Mouse (Mus musculus): ENCODE measurements around the gene Mycbpap. TPM values are rescaled to one million over a fixed set of nuclear protein-coding genes. Genes with fewer than 3 reads are reported as not detected.

Gene Mycbpap
- polyA plus RNA-seq, 1 experiment from 2014 or later, result 3.6 TPM

GRCm38 (mm10) chr11:94466333-94466855, 55.1 kb downstream of the Mycbpap start:
- Histone ChIP-seq H3K36me3 (peaks cover 48% of the 10 kb centered on the region), H3K9ac (no peak overlapping the region), H3K4me3 (no peak overlapping the region), H3K4me1 (peaks cover 79% of the 10 kb centered on the region), H3K4me2 (no peak overlapping the region), H3K27ac (0 out of 2 replicates have a peak overlapping the region, but pooled peaks have one; percentile 17), H3K27me3 (no peaks in the 10 kb centered on the region), H3K9me3 (no peaks in the 10 kb centered on the region)
- no peak for ATAC-seq (ENCODE audit: insufficient number of reproducible peaks, insufficient read depth, low FRiP score, low TSS enrichment, low read depth)
- 89% methylated on average over 17 of the region's 17 CpGs for WGBS

GRCm38 (mm10) chr11:94464170-94464569, 57.4 kb downstream of the Mycbpap start:
- H3K4me1 ChIP-seq, result peaks cover 63% of the 10 kb centered on the region
- H3K27me3 ChIP-seq, result no peaks in the 10 kb centered on the region
- no peak overlapping the region for H3K9ac ChIP-seq
- peaks cover 69% of the 10 kb centered on the region for H3K36me3 ChIP-seq
- no peak overlapping the region for H3K27ac ChIP-seq
- ATAC-seq (ENCODE audit: insufficient number of reproducible peaks, insufficient read depth, low FRiP score, low TSS enrichment, low read depth), result no peak
- no peaks in the 10 kb centered on the region for H3K9me3 ChIP-seq
- H3K4me3 ChIP-seq, result no peak overlapping the region
- no peak overlapping the region for H3K4me2 ChIP-seq
- 42% methylated on average over 2 of the region's 2 CpGs for WGBS

DNA sequence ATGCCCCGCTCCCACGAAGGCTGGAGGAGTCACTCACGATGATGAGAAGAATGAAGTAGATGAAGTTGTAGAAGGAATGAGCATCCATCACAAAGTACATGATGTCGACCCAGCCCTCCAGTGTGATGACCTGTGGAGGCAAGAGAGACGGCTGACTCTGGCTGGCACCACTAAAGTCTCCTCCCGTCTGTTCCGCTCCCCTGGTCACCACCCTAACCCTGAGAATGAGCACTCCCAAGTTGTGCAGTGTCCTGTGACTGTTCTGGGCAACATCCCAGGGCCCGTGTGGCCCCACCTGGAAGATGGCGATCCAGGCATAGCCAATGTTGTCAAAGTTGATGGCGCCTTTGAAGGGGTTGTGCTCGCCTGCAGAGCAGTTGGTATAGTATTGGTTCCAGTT, 59.7 kb downstream of the Mycbpap start:
- peaks cover 83% of the 10 kb centered on the region for H3K36me3 ChIP-seq
- peaks cover 40% of the 10 kb centered on the region for H3K4me1 ChIP-seq
- no peaks in the 10 kb centered on the region for H3K27me3 ChIP-seq
- no peak overlapping the region for H3K4me2 ChIP-seq
- H3K9me3 ChIP-seq, result no peaks in the 10 kb centered on the region
- no peak for ATAC-seq (ENCODE audit: insufficient number of reproducible peaks, insufficient read depth, low FRiP score, low TSS enrichment, low read depth)
- 93% methylated on average over 11 of the region's 11 CpGs for WGBS
- H3K4me3 ChIP-seq, result no peak overlapping the region
- no peak overlapping the region for H3K9ac ChIP-seq
- no peak overlapping the region for H3K27ac ChIP-seq

DNA sequence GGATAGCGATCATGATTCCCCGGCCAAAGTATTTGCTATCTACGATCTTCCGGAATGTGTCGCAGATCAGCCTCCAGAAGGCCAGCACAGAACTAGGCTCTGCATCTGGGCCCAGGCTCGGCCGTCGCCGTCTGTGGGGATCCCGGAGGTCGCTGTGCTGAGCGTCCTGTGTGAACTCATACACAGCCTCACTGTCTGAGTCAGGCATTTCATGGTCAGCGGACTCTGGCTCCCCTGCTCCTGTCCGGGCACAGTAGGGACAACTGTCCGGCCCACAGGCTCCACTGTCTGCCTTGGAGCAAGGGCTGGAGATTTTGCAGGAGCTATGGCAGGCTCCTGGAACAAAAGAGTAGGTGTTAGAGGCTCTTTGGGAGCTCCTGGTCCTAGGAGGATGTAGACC, 64.5 kb downstream of the Mycbpap start:
- no peaks in the 10 kb centered on the region for H3K27me3 ChIP-seq
- H3K36me3 ChIP-seq, result peaks cover 87% of the 10 kb centered on the region
- H3K9me3 ChIP-seq, result no peaks in the 10 kb centered on the region
- no peak for ATAC-seq (ENCODE audit: insufficient number of reproducible peaks, insufficient read depth, low FRiP score, low TSS enrichment, low read depth)
- no peak overlapping the region; the same call in 1 of the 2 replicates for H3K27ac ChIP-seq
- no peak overlapping the region for H3K4me2 ChIP-seq
- WGBS, result 76% methylated on average over 15 of the region's 15 CpGs
- H3K4me1 ChIP-seq, result peaks cover 31% of the 10 kb centered on the region
- H3K4me3 ChIP-seq, result no peak overlapping the region
- H3K9ac ChIP-seq, result no peak overlapping the region

DNA sequence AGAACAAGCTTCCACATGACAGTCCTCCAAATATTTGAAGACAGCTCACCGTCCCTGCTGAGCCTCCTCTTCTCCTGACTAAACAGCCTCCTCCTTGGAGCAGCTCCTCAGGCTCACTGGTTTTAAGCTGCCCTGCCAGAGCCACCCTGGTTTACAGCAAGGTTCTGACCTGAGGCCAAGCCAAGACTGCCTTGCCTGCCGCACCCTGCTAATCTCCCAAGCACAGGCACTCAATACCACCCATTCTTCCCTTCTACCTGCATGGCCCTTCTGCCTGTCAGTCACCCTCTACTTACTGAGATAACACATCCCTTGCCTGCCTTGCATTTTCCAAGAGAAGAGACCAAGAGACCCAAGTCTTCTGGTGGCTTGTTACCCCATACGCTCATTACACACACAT, 65.2 kb downstream of the Mycbpap start:
- ATAC-seq (ENCODE audit: insufficient number of reproducible peaks, insufficient read depth, low FRiP score, low TSS enrichment, low read depth), result no peak
- H3K27ac ChIP-seq, result no peak overlapping the region; the same call in 1 of the 2 replicates
- H3K4me3 ChIP-seq, result no peak overlapping the region

GRCm38 (mm10) chr11:94455161-94455820, 66.3 kb downstream of the Mycbpap start:
- H3K4me1 ChIP-seq, result peaks cover 35% of the 10 kb centered on the region
- no peaks in the 10 kb centered on the region for H3K27me3 ChIP-seq
- no peak overlapping the region for H3K4me3 ChIP-seq
- H3K4me2 ChIP-seq, result no peak overlapping the region
- no peak overlapping the region for H3K27ac ChIP-seq
- no peak for ATAC-seq (ENCODE audit: insufficient number of reproducible peaks, insufficient read depth, low FRiP score, low TSS enrichment, low read depth)
- no peaks in the 10 kb centered on the region for H3K9me3 ChIP-seq
- 0 out of 2 replicates have a peak overlapping the region, but pooled peaks have one; percentile 4 for H3K9ac ChIP-seq
- H3K36me3 ChIP-seq, result peaks cover 87% of the 10 kb centered on the region
- 72% methylated on average over 10 of the region's 10 CpGs for WGBS

More for the DNA sequence above, 65.2 kb downstream of the Mycbpap start:
- H3K9ac ChIP-seq, result no peak overlapping the region
- H3K4me2 ChIP-seq, result no peak overlapping the region
- peaks cover 28% of the 10 kb centered on the region for H3K4me1 ChIP-seq
- peaks cover 87% of the 10 kb centered on the region for H3K36me3 ChIP-seq
- no peaks in the 10 kb centered on the region for H3K9me3 ChIP-seq
- 65% methylated on average over 3 of the region's 3 CpGs for WGBS
- no peaks in the 10 kb centered on the region for H3K27me3 ChIP-seq

DNA sequence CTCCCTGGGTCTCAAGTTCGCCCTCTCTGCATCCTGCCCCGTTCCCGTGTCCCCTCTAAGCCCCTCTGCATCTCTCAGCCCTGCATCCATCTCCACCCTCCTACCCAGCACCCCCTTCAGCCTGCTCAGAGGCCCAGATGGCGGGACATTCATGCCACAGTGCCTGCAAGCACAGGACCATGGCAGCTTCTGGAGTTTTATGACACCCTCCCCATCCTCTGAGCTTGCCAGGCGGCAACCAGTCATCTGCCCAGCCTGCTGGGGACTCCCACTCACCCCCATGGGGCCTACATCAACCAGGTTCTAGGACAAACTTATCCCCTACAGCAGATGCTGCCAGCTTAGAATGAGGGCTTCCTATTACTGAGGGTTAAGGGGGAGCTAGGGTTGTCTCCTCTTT, 66.8 kb downstream of the Mycbpap start:
- ATAC-seq (ENCODE audit: insufficient number of reproducible peaks, insufficient read depth, low FRiP score, low TSS enrichment, low read depth), result no peak
- H3K4me2 ChIP-seq, result no peak overlapping the region
- H3K9ac ChIP-seq, result 0 out of 2 replicates have a peak overlapping the region, but pooled peaks have one; percentile 4
- no peaks in the 10 kb centered on the region for H3K27me3 ChIP-seq
- H3K27ac ChIP-seq, result no peak overlapping the region
- no peak overlapping the region for H3K4me3 ChIP-seq
- peaks cover 40% of the 10 kb centered on the region for H3K4me1 ChIP-seq
- H3K36me3 ChIP-seq, result peaks cover 87% of the 10 kb centered on the region
- no peaks in the 10 kb centered on the region for H3K9me3 ChIP-seq
- WGBS, result 74% methylated on average over 5 of the region's 5 CpGs

Other genes starting within 250 kb of the Mycbpap start
- gene Gm21885, start 239.9 kb downstream of the Mycbpap start, polyA plus RNA-seq (2015; fragmentation: Nextera tagmentation; extraction: Ambion mirVana), result 0.37 TPM in 1 of 2 replicates, not detected in the other
- 160 and 162 TPM in 2 replicates for gene Luc7l3, start 199.8 kb downstream of the Mycbpap start, polyA plus RNA-seq (2015; fragmentation: Nextera tagmentation; extraction: Ambion mirVana)
- gene Ankrd40, start 193.7 kb downstream of the Mycbpap start, polyA plus RNA-seq (2015; fragmentation: Nextera tagmentation; extraction: Ambion mirVana), result 16.6 and 17.1 TPM in 2 replicates
- gene Abcc3, start 128.7 kb downstream of the Mycbpap start, polyA plus RNA-seq (2015; fragmentation: Nextera tagmentation; extraction: Ambion mirVana), result 0.96 and 1.2 TPM in 2 replicates
- gene Cacna1g, start 47.5 kb downstream of the Mycbpap start, polyA plus RNA-seq (2015; fragmentation: Nextera tagmentation; extraction: Ambion mirVana), result 38.2 and 41.8 TPM in 2 replicates
- 0.25 and 0.99 TPM in 2 replicates for gene Spata20, start 35.6 kb downstream of the Mycbpap start, polyA plus RNA-seq (2015; fragmentation: Nextera tagmentation; extraction: Ambion mirVana)
- 4.2 and 4.9 TPM in 2 replicates for gene Epn3, start 21.8 kb downstream of the Mycbpap start, polyA plus RNA-seq (2015; fragmentation: Nextera tagmentation; extraction: Ambion mirVana)
- 4.0 and 4.6 TPM in 2 replicates for gene Rsad1, start 27.5 kb upstream of the Mycbpap start, polyA plus RNA-seq (2015; fragmentation: Nextera tagmentation; extraction: Ambion mirVana)
- 7.1 and 8.4 TPM in 2 replicates for gene Chad, start 43.3 kb upstream of the Mycbpap start, polyA plus RNA-seq (2015; fragmentation: Nextera tagmentation; extraction: Ambion mirVana)
- gene Acsf2, start 80.1 kb upstream of the Mycbpap start, polyA plus RNA-seq (2015; fragmentation: Nextera tagmentation; extraction: Ambion mirVana), result 7.1 and 8.3 TPM in 2 replicates
- gene Lrrc59, start 108.0 kb upstream of the Mycbpap start, polyA plus RNA-seq (2015; fragmentation: Nextera tagmentation; extraction: Ambion mirVana), result 205 and 211 TPM in 2 replicates
- gene Mrpl27, start 132.0 kb upstream of the Mycbpap start, polyA plus RNA-seq (2015; fragmentation: Nextera tagmentation; extraction: Ambion mirVana), result 144 and 153 TPM in 2 replicates
- 23.5 and 26.4 TPM in 2 replicates for gene Eme1, start 132.2 kb upstream of the Mycbpap start, polyA plus RNA-seq (2015; fragmentation: Nextera tagmentation; extraction: Ambion mirVana)
- 24.5 and 25.5 TPM in 2 replicates for gene Xylt2, start 155.8 kb upstream of the Mycbpap start, polyA plus RNA-seq (2015; fragmentation: Nextera tagmentation; extraction: Ambion mirVana)
- 1.2 and 1.4 TPM in 2 replicates for gene Gm11541, start 182.8 kb upstream of the Mycbpap start, polyA plus RNA-seq (2015; fragmentation: Nextera tagmentation; extraction: Ambion mirVana)
- 0.52 TPM in 1 of 2 replicates, not detected in the other for gene Cdc34b, start 220.0 kb upstream of the Mycbpap start, polyA plus RNA-seq (2015; fragmentation: Nextera tagmentation; extraction: Ambion mirVana)

Measured in embryonic facial prominence, embryonic 13.5 days (tissue).